Mouse (Mus musculus) spleen, embryonic (tissue): ENCODE results near the gene S1pr5.
"Not testable (repeated sequence)": the region's sequence is repeated elsewhere in the genome, so short reads cannot be mapped to it uniquely, and the experiment has no call there.

Source experiments
- CTCF ChIA-PET: fragments of 350-600 bp; sonication (Branson Sonifier 250); formaldehyde crosslinking; loops from one replicate; lab custom pipeline; 2022; lab: Charles Lee

The S1pr5 gene

GRCm38 (mm10) chr9:21248326-21248725 is at the start of gene S1pr5:
Gene S1pr5, minus strand, starts transcription at chr9:21248443.
- CTCF ChIA-PET: no interaction called here

DNA sequence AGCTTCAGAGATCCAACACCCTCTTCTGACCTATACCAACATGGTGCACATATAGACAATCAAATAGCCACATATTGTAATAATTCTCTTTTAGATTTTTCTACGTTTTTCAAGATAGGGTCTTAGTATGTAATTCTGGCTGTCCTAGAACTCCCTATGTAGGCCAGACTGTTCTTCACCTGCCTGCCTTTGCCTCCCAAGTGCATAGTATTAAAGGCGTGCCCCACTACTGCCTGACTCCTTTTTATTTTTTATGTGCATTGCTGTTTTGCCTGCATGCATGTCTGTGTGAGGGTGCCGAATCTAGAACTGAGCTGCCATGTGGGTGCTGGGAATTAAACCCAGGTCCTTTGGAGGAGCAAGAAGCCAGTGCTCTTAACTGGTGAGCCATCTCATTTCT is 44.0 kb upstream of the S1pr5 start:
- CTCF ChIA-PET: interaction anchor here (0.6 kb wide), 1 partner anchor 21 kb away, joined by 4 read pairs; no protein-coding TSS in a partner anchor

GRCm38 (mm10) chr9:21291868-21292267 is 43.6 kb upstream of the S1pr5 start:
- CTCF ChIA-PET: not testable (repeated sequence)

GRCm38 (mm10) chr9:21291022-21291787 is 43.0 kb upstream of the S1pr5 start, which contains the start of gene Cdkn2d:
Gene Cdkn2d, minus strand, starts transcription at chr9:21291407.
- CTCF ChIA-PET: interaction anchor here (0.6 to 0.7 kb wide), 3 partner anchors 11 to 140 kb away, joined by 3 to 8 read pairs (median 6); no protein-coding TSS in a partner anchor

GRCm38 (mm10) chr9:21290589-21290988 is 42.3 kb upstream of the S1pr5 start:
- CTCF ChIA-PET: interaction anchor here (0.6 to 0.9 kb wide), 4 partner anchors 11 to 139 kb away, joined by 3 to 8 read pairs (median 6); no protein-coding TSS in a partner anchor

- CTCF ChIA-PET: interaction anchor here (0.6 kb wide), 1 partner anchor 68 kb away, joined by 8 read pairs; no protein-coding TSS in a partner anchor
Measured at GRCm38 (mm10) chr9:21289337-21289671, 41.1 kb upstream of the S1pr5 start.

DNA sequence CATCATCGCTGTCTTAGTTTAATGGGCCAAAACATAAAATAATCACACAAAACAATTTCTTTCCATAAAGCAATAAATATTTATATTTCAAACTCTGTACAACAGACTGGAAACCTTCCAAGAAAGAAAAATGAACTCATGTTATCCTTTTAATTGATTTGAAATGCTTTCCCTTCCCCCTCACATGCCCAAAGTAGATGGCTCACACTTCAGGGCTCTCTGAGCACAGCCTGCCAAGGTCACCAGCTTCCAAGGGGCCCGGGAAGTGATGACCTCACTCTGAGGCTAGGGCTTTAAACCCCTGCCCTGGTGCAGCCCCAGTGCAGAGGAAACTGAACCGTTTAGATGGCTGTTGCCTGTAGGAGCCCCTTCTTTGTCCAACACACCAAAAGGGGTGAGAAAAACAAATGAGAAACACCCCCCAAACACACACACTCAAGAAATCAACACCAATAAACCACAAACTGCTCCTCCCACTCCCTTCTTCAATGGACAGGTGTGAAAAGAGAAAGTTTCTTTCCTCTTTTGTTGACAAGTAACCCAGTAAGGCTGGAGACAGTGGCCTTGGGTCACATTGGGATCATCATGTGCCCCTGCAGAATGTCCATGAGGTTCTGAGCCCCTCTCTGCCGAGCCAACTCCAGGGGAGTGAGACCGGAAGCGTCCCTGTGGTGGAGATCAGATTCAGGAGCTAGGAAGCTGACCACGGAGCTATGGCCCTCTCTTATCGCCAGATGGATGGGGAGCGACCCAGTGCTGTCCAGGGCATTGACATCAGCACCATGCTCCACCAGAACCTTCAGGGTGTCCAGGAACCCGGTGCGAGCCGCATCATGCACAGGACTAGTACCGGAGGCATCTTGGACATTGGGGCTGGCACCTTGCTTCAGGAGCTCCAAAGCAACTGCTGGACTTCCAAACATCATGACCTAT is 40.4 kb upstream of the S1pr5 start:
- CTCF ChIA-PET: interaction anchor here (0.6 kb wide), 2 partner anchors 24 to 68 kb away, joined by 3 to 8 read pairs; no protein-coding TSS in a partner anchor

DNA sequence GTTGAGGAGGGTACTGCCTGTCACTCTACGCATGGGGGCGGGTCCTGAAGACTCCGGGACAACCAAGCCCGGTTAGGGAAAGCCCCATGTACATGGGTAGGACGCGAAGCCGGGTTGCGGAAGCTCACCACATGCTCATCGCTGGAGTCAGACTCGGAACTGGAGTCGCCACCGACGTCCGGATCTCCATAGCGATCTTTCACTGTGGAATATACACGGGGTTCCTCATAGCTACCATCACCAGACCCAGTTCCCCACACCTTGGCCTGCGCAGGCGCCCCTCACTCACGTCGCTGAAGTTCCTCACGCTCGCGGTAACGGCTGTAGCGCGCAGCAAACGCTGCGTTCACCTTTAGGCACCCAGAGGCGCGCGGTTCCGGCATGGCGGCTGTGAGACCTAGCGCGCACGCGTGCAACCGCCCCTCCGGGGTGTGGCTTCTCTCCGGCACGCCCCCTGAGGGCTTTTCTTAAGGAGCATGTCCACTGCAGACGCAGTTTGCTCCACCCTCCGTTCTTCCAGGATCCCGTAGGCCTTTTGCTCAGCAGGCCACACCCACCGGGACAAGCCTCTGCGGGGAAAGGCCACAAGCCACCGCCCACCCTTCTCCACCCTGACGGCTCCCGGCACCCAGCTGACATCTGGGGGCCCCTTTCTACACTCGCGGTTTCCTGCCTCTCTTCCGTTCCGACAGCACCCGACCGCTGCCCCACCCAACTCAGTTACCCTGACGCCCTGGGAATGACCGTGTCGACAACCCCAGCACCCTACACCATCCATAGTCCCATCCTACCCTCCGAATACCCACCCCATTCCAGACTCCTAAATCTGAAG is 39.5 kb upstream of the S1pr5 start, which contains the start of gene Kri1:
Gene Kri1 (minus strand): TSS at position 399 of the 832 bp plus-strand sequence.
- CTCF ChIA-PET: interaction anchor here (0.8 to 1.1 kb wide), 2 partner anchors 11 to 13 kb away, joined by 3 read pairs; no protein-coding TSS in a partner anchor

GRCm38 (mm10) chr9:21286753-21287152 is 38.5 kb upstream of the S1pr5 start:
- CTCF ChIA-PET: no interaction called here

- CTCF ChIA-PET: interaction anchor here (0.6 kb wide), 2 partner anchors 26 to 185 kb away, joined by 3 to 4 read pairs; no protein-coding TSS in a partner anchor
Measured at GRCm38 (mm10) chr9:21283994-21284393, 35.8 kb upstream of the S1pr5 start.

DNA sequence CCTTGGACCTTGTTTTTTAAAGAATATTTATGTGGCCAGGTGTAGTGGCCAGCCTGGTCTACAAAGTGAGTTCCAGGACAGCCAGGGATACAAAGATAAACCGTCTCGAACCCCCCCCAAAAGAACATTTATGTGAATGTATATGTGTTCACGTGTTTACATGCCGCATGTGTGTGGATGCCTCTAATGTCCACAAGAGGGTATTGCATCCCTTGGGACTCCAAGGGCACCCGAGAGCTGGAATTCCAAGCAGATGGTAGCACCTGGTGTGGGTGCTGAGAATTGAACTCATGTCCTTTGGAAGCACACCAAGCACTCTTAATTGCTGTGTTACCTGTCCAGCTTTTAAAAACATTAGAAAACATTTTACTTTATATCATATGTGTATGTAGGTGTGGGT is 35.3 kb upstream of the S1pr5 start:
- CTCF ChIA-PET: interaction anchor here (0.6 kb wide), 1 partner anchor 153 kb away, joined by 6 read pairs; no protein-coding TSS in a partner anchor

GRCm38 (mm10) chr9:21277776-21278175 is 29.5 kb upstream of the S1pr5 start:
- CTCF ChIA-PET: interaction anchor here (0.6 kb wide), 1 partner anchor 82 kb away, joined by 6 read pairs; no protein-coding TSS in a partner anchor

GRCm38 (mm10) chr9:21276307-21276706 is 28.1 kb upstream of the S1pr5 start:
- CTCF ChIA-PET: interaction anchor here (0.8 kb wide), 1 partner anchor 11 kb away, joined by 3 read pairs; the partner anchor contains the start of gene Kri1

GRCm38 (mm10) chr9:21275727-21276126 is 27.5 kb upstream of the S1pr5 start:
- CTCF ChIA-PET: no interaction called here

DNA sequence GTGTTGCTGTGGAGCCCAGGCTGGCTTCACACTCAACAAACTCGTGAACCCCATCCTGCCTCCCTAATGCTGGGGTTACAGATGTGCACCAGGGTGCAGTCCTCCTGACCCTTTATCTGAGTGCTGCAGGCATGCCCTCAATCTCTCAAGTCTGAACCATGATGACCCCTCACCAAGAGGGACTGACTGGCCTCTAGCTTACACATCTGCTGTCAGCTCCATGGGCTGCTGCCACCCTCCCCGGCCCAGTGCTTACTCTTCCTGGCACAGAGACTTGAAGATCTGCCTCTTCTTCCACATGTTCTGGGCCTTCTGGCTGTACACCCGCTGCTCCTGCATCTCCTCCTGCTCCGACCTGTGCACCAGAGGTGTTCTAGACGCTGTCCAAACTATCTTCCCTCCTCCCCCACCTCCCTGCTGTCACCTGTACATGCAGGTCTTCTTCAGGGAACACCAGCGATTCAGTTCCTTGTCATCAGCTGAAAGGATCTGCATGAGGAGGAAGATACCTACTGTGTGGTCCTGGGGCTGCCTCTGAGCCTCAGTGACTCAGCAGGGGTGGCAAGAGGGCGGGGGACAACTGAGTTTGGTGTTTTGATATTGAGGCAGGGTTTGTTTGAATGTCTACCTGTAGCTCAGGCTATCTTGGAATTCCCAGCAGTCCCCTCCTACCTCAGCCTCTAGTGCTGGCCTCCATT is 26.9 kb upstream of the S1pr5 start:
- CTCF ChIA-PET: interaction anchor here (0.7 kb wide), 1 partner anchor 12 kb away, joined by 3 read pairs; the partner anchor contains the start of gene Kri1

GRCm38 (mm10) chr9:21274336-21274735 is 26.1 kb upstream of the S1pr5 start:
- CTCF ChIA-PET: interaction anchor here (0.7 kb wide), 1 partner anchor 13 kb away, joined by 3 read pairs; the partner anchor contains the start of gene Kri1

GRCm38 (mm10) chr9:21273520-21274228 is 25.4 kb upstream of the S1pr5 start:
- CTCF ChIA-PET: interaction anchor here (0.7 kb wide), 1 partner anchor 8 kb away, joined by 4 read pairs; no protein-coding TSS in a partner anchor

- CTCF ChIA-PET: interaction anchor here (0.7 kb wide), 1 partner anchor 9 kb away, joined by 4 read pairs; no protein-coding TSS in a partner anchor
Measured at GRCm38 (mm10) chr9:21273094-21273493, 24.9 kb upstream of the S1pr5 start.

DNA sequence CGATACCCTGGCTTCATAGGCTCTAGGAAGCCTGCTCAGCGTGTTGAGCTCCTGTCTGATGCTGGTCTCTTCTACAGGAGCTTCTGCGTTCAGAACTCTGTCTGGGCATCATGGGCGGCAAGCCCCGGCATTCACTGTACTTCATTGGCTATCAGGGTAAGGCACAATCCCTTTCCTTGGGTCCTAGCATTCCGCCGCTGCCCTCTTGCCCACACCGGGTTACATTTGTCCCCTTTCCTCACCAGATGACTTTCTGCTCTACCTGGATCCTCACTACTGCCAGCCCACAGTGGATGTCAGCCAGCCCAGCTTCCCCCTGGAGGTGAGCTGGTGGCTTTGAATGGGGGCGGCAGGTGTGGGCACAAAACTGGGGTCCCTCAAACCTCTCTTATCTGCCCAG is 24.1 kb upstream of the S1pr5 start:
- CTCF ChIA-PET: no interaction called here
